Mouse (Mus musculus) intestine, embryonic 16.5 days (tissue): Measurements from ENCODE around the gene Timm10b. TPM values are rescaled to one million over a fixed set of nuclear protein-coding genes. Genes with fewer than 3 reads are reported as not detected.

Experiments used
- ATAC-seq: fragments of 200-750 bp; cut with Nextera tagmentation; 2 replicates; pipeline ENCODE4 v1.8.0; 2017; ENCODE audit warnings: moderate TSS enrichment, moderate library complexity
- H3K27ac ChIP-seq: fragments of 300-500 bp; sonication (generic); 2 replicates; pipeline ENCODE4 v1.5.1; 2014; ENCODE audit warnings: mild to moderate bottlenecking, low read length
- H3K27me3 ChIP-seq: fragments of 300-500 bp; sonication (generic); replicated peaks from 2 replicates; pipeline ENCODE4 v1.6.1; 2014; ENCODE audit warnings: low read length, control low read depth, mixed read lengths; ENCODE audit not compliant: control insufficient read depth, insufficient read depth
- H3K36me3 ChIP-seq: fragments of 300-500 bp; sonication (generic); 2 replicates; pipeline ENCODE4 v1.6.1; 2014; ENCODE audit warnings: low read length, control low read depth; ENCODE audit not compliant: control insufficient read depth, insufficient read depth
- H3K4me1 ChIP-seq: fragments of 300-500 bp; sonication (generic); 2 replicates; pipeline ENCODE4 v1.6.1; 2014; ENCODE audit warnings: low read length, control low read depth, mixed read lengths; ENCODE audit not compliant: control insufficient read depth, insufficient read depth
- H3K4me2 ChIP-seq: fragments of 300-500 bp; sonication (generic); 2 replicates; pipeline ENCODE4 v1.6.1; 2014; ENCODE audit warnings: low read depth, low read length, control low read depth
- H3K4me3 ChIP-seq: fragments of 300-500 bp; sonication (generic); 2 replicates; pipeline ENCODE4 v1.5.1; 2014; ENCODE audit warnings: mild to moderate bottlenecking, low read length
- H3K9ac ChIP-seq: fragments of 300-500 bp; sonication (generic); 2 replicates; pipeline ENCODE4 v1.6.1; 2014; ENCODE audit warnings: low read depth, low read length
- H3K9me3 ChIP-seq: fragments of 300-500 bp; sonication (generic); 2 replicates; pipeline ENCODE4 v1.6.1; 2016; ENCODE audit warnings: low read length, control low read depth; ENCODE audit not compliant: control insufficient read depth
- WGBS: fragments of 180-500 bp; shearing (Covaris S2); extraction: QIAGEN DNeasy Blood & Tissue Kit; methylation state at CpG from one replicate; pipeline ENCODE4 v1.1.7; 2014; 5-methylcytosine and 5-hydroxymethylcytosine counted together
- polyA plus RNA-seq: library from polyadenylated mRNA; unstranded; fragments of >200 nt; fragmentation: Nextera tagmentation; extraction: Ambion mirVana; gene quantifications from 2 replicates; pipeline ENCODE4 v1.2.1, GENCODE M21; 2015

The Timm10b gene
- polyA plus RNA-seq, 1 experiment from 2014 or later, result 200 TPM

DNA sequence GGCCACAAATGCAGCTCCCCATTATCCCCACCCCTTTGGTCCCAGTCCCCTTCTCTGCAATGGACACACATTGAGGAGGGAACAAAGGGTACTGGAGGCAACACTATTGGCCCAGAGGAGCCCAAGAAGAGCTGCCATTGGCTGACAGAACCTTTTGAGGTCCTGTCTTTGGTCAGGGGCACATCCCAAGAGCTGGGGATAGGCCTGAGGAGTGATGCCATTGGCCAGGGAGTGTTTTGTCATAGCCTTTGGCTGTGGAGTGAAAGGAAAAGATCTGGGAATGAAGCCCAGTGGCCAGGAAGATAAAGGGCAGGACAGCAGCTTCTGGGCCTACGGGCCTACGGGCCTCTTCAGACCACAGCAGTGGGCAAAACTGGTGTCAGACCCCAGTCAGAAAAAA, 4.1 kb upstream of the Timm10b start:
- Histone ChIP-seq H3K4me1 (peaks cover 19% of the 10 kb centered on the region), H3K9me3 (no peaks in the 10 kb centered on the region), H3K27ac (no peak overlapping the region), H3K27me3 (no peaks in the 10 kb centered on the region), H3K9ac (no peak overlapping the region), H3K4me2 (no peak overlapping the region), H3K4me3 (no peak overlapping the region), H3K36me3 (peaks cover 4% of the 10 kb centered on the region; the same call in 1 of the 2 replicates)
- ATAC-seq, result no peak
- WGBS, result 93% methylated on average over 2 of the region's 2 CpGs

- H3K9ac ChIP-seq, result no peak overlapping the region
- ATAC-seq, result no peak
Measured at GRCm38 (mm10) chr7:105638776-105639175, 1.1 kb upstream of the Timm10b start.

GRCm38 (mm10) chr7:105639304-105639703, 552 bp upstream of the Timm10b start:
- Histone ChIP-seq H3K4me3 (peak overlapping the region; percentile 79), H3K27me3 (no peaks in the 10 kb centered on the region), H3K36me3 (peaks cover 10% of the 10 kb centered on the region; the same call in 1 of the 2 replicates), H3K9me3 (no peaks in the 10 kb centered on the region), H3K4me1 (peaks cover 20% of the 10 kb centered on the region), H3K9ac (peak overlapping the region; percentile 88), H3K4me2 (peak overlapping the region; percentile 93), H3K27ac (no peak overlapping the region)
- ATAC-seq, result no peak
- WGBS, result 68% methylated on average over 9 of the region's 9 CpGs

More at GRCm38 (mm10) chr7:105638776-105639175, 1.1 kb upstream of the Timm10b start:
- Histone ChIP-seq H3K4me1 (peaks cover 22% of the 10 kb centered on the region), H3K4me2 (0 out of 2 replicates have a peak overlapping the region, but pooled peaks have one; percentile 7), H3K9me3 (no peaks in the 10 kb centered on the region), H3K27me3 (no peaks in the 10 kb centered on the region), H3K36me3 (peaks cover 10% of the 10 kb centered on the region; the same call in 1 of the 2 replicates), H3K27ac (no peak overlapping the region), H3K4me3 (no peak overlapping the region)
- WGBS, result 93% methylated on average over 6 of the region's 6 CpGs

DNA sequence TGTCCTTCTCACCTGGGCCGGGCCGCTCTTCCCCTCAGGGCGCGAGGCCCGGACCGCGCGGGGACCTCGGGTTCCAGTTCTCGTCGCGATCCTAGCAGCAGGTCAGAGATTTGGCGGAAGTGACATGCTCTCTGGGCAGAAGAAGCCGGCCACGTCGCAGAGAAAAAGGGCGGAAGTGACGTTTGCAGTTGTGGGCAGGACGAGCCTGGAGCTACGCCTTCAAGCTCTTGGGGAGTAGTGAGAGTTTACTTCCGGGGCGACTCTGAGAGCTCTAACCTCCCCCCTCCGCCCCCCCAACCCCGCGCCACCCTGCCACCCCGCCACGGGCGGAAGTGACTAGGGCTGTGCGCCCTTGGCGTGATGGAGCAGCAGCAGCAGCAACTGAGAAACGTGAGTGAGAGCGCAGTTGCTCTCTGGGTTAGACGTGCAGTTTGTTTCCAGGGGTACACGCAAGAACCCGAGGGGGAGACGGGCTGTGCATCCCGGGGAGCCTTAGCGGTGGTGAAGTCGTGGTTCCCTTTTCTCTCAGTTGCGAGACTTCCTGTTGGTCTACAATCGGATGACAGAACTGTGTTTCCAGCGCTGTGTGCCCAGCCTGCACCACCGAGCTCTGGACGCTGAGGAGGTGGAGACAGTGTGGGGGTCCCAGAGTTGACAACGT, 507 bp downstream of the Timm10b start, which contains the start of the genes Arfip2 and Gm45799:
Gene Arfip2, minus strand, starts transcription at position 184 of the 661 bp plus-strand sequence.
Gene Gm45799, plus strand, starts transcription at position 320 of the 661 bp plus-strand sequence.
- peak within 1 kb of the TSS; percentile 79 for H3K4me3 ChIP-seq
- no peaks in the 10 kb centered on the region for H3K9me3 ChIP-seq
- H3K27ac ChIP-seq, result peak within 1 kb of the TSS; percentile 84
- H3K27me3 ChIP-seq, result no peaks in the 10 kb centered on the region
- H3K9ac ChIP-seq, result peak within 1 kb of the TSS; percentile 88
- H3K4me2 ChIP-seq, result peak within 1 kb of the TSS; percentile 93
- under 1% methylated on average over 44 of the region's 45 CpGs for WGBS
- ATAC-seq, result peak; percentile 97
- H3K4me1 ChIP-seq, result peaks cover 20% of the 10 kb centered on the region
- H3K36me3 ChIP-seq, result peaks cover 10% of the 10 kb centered on the region; the same call in 1 of the 2 replicates

GRCm38 (mm10) chr7:105640894-105641255, 1.0 kb downstream of the Timm10b start:
- Histone ChIP-seq H3K27ac (peak overlapping the region; percentile 84), H3K9me3 (no peaks in the 10 kb centered on the region), H3K4me3 (peak overlapping the region; percentile 79), H3K4me2 (peak overlapping the region; percentile 71), H3K9ac (peak overlapping the region; percentile 76), H3K4me1 (peaks cover 20% of the 10 kb centered on the region), H3K36me3 (peaks cover 10% of the 10 kb centered on the region; the same call in 1 of the 2 replicates), H3K27me3 (no peaks in the 10 kb centered on the region)
- no peak; the same call in 1 of the 2 replicates for ATAC-seq
- WGBS, result under 1% methylated on average over 18 of the region's 18 CpGs

DNA sequence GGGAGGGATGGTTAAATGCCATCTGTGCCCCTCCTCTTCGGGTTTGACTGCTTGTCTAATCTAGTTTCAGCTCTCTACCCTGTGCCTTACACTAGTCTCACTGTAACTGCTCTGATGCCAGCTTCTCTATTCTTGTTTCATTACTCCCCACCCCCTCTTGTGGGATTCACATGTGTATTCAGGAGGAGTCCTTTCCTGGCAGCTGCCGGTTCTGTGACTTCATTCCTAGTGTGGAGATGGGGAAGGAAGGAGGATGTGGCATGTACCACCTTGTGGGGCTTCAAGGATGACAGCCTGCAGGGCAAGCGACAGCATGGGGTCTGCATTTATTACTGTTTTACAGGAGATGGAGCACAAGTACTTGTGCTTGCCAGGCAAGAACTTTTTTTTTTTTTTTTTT, 2.1 kb downstream of the Timm10b start:
- H3K4me2 ChIP-seq, result 0 out of 2 replicates have a peak overlapping the region, but pooled peaks have one; percentile 2
- WGBS, result 67% methylated on average over 3 of the region's 3 CpGs
- no peaks in the 10 kb centered on the region for H3K9me3 ChIP-seq
- peaks cover 10% of the 10 kb centered on the region; the same call in 1 of the 2 replicates for H3K36me3 ChIP-seq
- H3K4me3 ChIP-seq, result no peak overlapping the region
- H3K9ac ChIP-seq, result no peak overlapping the region
- H3K27me3 ChIP-seq, result no peaks in the 10 kb centered on the region
- peak overlapping the region; percentile 47; the same call in 1 of the 2 replicates for H3K27ac ChIP-seq
- ATAC-seq, result no peak
- peaks cover 20% of the 10 kb centered on the region for H3K4me1 ChIP-seq

GRCm38 (mm10) chr7:105650639-105651435, 11.0 kb downstream of the Timm10b start, which contains the start of gene Dnhd1:
Dnhd1 (plus strand) TSS chr7:105650827.
- Histone ChIP-seq H3K9ac (peak within 1 kb of the TSS; percentile 63), H3K27me3 (no peaks in the 10 kb centered on the region), H3K27ac (peak within 1 kb of the TSS; percentile 53), H3K9me3 (no peaks in the 10 kb centered on the region), H3K4me3 (peak within 1 kb of the TSS; percentile 52), H3K4me1 (peaks cover 3% of the 10 kb centered on the region; the same call in 1 of the 2 replicates), H3K4me2 (peak within 1 kb of the TSS; percentile 90), H3K36me3 (no peaks in the 10 kb centered on the region)
- 1% methylated on average over 17 of the region's 17 CpGs for WGBS
- ATAC-seq, result peak; percentile 100

DNA sequence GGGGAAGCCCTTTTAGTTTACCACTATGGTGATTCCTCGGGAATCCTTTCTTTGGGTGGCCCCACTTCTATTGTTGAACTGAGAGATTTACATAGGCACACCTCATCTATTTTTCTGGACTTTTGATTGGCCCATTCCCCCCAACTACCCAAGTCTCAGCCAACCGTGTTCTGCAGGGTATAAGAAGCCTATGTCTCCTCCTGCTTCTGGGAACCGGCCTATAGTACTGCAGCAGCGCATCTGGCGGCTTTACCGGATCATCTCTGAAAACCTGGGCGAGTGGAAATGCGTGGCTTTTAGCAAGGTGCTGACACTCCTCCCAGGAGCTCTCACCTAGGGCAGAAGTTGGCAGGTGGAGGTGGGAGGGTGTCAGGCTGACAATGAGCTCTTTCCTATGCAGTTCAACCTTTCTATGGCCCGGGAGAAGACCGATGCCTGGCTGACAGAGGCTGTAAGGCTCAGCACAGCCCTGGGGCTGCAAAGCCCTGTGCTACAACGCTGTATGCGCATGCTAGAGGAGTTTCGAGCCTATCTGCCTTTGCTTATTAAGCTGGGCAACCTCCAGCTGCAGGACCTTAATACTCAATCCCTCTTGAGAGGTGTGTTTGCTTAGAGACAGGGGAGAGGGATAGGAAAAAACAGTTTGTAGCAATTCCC, 45.8 kb downstream of the Timm10b start:
- H3K27me3 ChIP-seq, result no peaks in the 10 kb centered on the region
- no peak overlapping the region for H3K9ac ChIP-seq
- H3K4me3 ChIP-seq, result no peak overlapping the region
- 18% methylated on average over 13 of the region's 13 CpGs for WGBS
- H3K4me1 ChIP-seq, result no peaks in the 10 kb centered on the region
- no peak overlapping the region for H3K27ac ChIP-seq
- H3K4me2 ChIP-seq, result 0 out of 2 replicates have a peak overlapping the region, but pooled peaks have one; percentile 19
- no peaks in the 10 kb centered on the region for H3K36me3 ChIP-seq
- ATAC-seq, result peak; percentile 80
- no peaks in the 10 kb centered on the region for H3K9me3 ChIP-seq

GRCm38 (mm10) chr7:105690875-105691274, 51.0 kb downstream of the Timm10b start:
- WGBS, result 73% methylated on average over 1 of the region's 1 CpGs
- Histone ChIP-seq H3K9ac (no peak overlapping the region), H3K27ac (no peak overlapping the region), H3K4me3 (no peak overlapping the region), H3K9me3 (no peaks in the 10 kb centered on the region), H3K36me3 (no peaks in the 10 kb centered on the region), H3K4me1 (no peaks in the 10 kb centered on the region), H3K27me3 (no peaks in the 10 kb centered on the region), H3K4me2 (no peak overlapping the region)
- ATAC-seq, result no peak
